Mouse (Mus musculus) MEL (cell line): Measurements from ENCODE around the gene Aifm3.

Experiments
- BHLHE40 ChIP-seq: IDR thresholded peaks from 2 replicates; pipeline ENCODE4 v1.6.1; 2012; ENCODE audit warnings: low read depth, mild to moderate bottlenecking, inconsistent platforms, low read length, improper control_type of control experiment, borderline replicate concordance
- CTCF ChIP-seq, 3 experiments: IDR thresholded peaks in 2 of 3; conservative IDR thresholded peaks in 1 of 3; 2 replicates each; pipeline ENCODE4 v1.5.1; 2011 to 2012; ENCODE audit warnings: low read length in 3 of 3, low read depth in 2 of 3, mild to moderate bottlenecking in 2 of 3, improper control_type of control experiment in 1 of 3, inconsistent platforms in 1 of 3, mixed read lengths in 1 of 3, moderate library complexity in 1 of 3; ENCODE audit not compliant: control insufficient read depth in 1 of 3, insufficient read depth in 1 of 3, poor library complexity in 1 of 3, severe bottlenecking in 1 of 3
- EP300 ChIP-seq, 2 experiments: IDR thresholded peaks; 2 replicates each; pipeline ENCODE4 v1.6.1; 2011; ENCODE audit warnings: improper control_type of control experiment in 2 of 2, low read length in 2 of 2, low read depth in 1 of 2, mild to moderate bottlenecking in 1 of 2
- GATA1 ChIP-seq: IDR thresholded peaks from 2 replicates; pipeline ENCODE4 v1.6.1; 2011; ENCODE audit warnings: low read depth, low read length, improper control_type of control experiment
- HCFC1 ChIP-seq: IDR thresholded peaks from 2 replicates; pipeline ENCODE4 v1.6.1; 2012; ENCODE audit warnings: low read depth, mild to moderate bottlenecking, inconsistent platforms, low read length, improper control_type of control experiment, moderate library complexity
- MEF2A ChIP-seq: IDR thresholded peaks from 2 replicates; pipeline ENCODE4 v1.6.1; 2014; ENCODE audit warnings: low read depth, mild to moderate bottlenecking, inconsistent platforms, low read length, improper control_type of control experiment; ENCODE audit not compliant: poor library complexity, insufficient replicate concordance, severe bottlenecking; ENCODE audit errors: extremely low read depth
- NELFE ChIP-seq: IDR thresholded peaks from 2 replicates; pipeline ENCODE4 v1.6.1; 2011; ENCODE audit warnings: low read depth, low read length, improper control_type of control experiment
- POLR2A ChIP-seq, 2 experiments: IDR thresholded peaks; 2 replicates each; pipeline ENCODE4 v1.6.1; 2011 to 2012; ENCODE audit warnings: low read length in 2 of 2, mild to moderate bottlenecking in 2 of 2, control low read depth in 1 of 2, improper control_type of control experiment in 1 of 2, low read depth in 1 of 2, moderate library complexity in 1 of 2; ENCODE audit not compliant: control insufficient read depth in 1 of 2, insufficient read depth in 1 of 2, poor library complexity in 1 of 2
- POLR2AphosphoS5 ChIP-seq: IDR thresholded peaks from 2 replicates; pipeline ENCODE4 v1.6.1; 2012; ENCODE audit warnings: low read depth, borderline replicate concordance, mild to moderate bottlenecking, inconsistent platforms, low read length, moderate library complexity, mixed read lengths
- USF1 ChIP-seq: IDR thresholded peaks from 2 replicates; pipeline ENCODE4 v1.6.1; 2014; ENCODE audit warnings: low read depth, mild to moderate bottlenecking, inconsistent platforms, low read length, improper control_type of control experiment, moderate library complexity
- ZNF384 ChIP-seq: IDR thresholded peaks from 2 replicates; pipeline ENCODE4 v1.6.1; 2012; ENCODE audit warnings: low read depth, mild to moderate bottlenecking, inconsistent platforms, low read length, improper control_type of control experiment

GRCm38 (mm10) chr16:17461596-17461995 is 27.8 kb upstream of the Aifm3 start:
- TF ChIP-seq MEF2A (no peak), EP300 (IDR thresholded peaks at IDR 0.05; ENCODE audit: low read depth in 1 of 2, low read length in 2 of 2) (no peak), CTCF (IDR thresholded peaks at IDR 0.05 in 2 of 3, conservative IDR thresholded peaks at IDR 0.05 in 1 of 3; ENCODE audit: control insufficient read depth in 1 of 3, insufficient read depth in 1 of 3, low read depth in 2 of 3, low read length in 3 of 3, poor library complexity in 1 of 3, severe bottlenecking in 1 of 3) (no peak), POLR2AphosphoS5 (no peak), POLR2A (IDR thresholded peaks at IDR 0.05; ENCODE audit: control insufficient read depth in 1 of 2, insufficient read depth in 1 of 2, low read depth in 1 of 2, low read length in 2 of 2, poor library complexity in 1 of 2) (no peak), ZNF384 (no peak), USF1 (no peak), HCFC1 (no peak), BHLHE40 (no peak), GATA1 (no peak), NELFE (no peak)
